8 mouse cellular contexts compared by ENCODE assay signal in genomic region chr7:80370649-80371040, GRCm38 (mm10). TPM values are rescaled to one million over a fixed set of nuclear protein-coding genes. Genes with fewer than 3 reads are reported as not detected.
DNase-seq lines count a peak whose midpoint lies in the region; ATAC-seq and TF ChIP-seq lines count a peak whose summit lies in the region.

No protein-coding gene starts in this region.

- peak overlapping the region; percentile 92 for H3K9ac ChIP-seq in forebrain, embryonic 13.5 days

- under 1% methylated on average over 31 of the region's 31 CpGs for WGBS in forebrain, embryonic 13.5 days
- WGBS in lung, adult 2 months = under 1% methylated on average over 31 of the region's 31 CpGs

- H3K27me3 ChIP-seq in forebrain, embryonic 13.5 days = no peaks in the 10 kb centered on the region

- peak; percentile 74 for ATAC-seq in forebrain, embryonic 13.5 days
- ATAC-seq in neutrophil, adult 5-6 weeks (ENCODE audit: extremely low read depth, insufficient number of reproducible peaks, low FRiP score, poor library complexity, severe bottlenecking) = peak; percentile 39

- H3K36me3 ChIP-seq in forebrain, embryonic 13.5 days (ENCODE audit: poor library complexity, severe bottlenecking) = peaks cover 31% of the 10 kb centered on the region

- H3K4me2 ChIP-seq in forebrain, embryonic 13.5 days = peak overlapping the region; percentile 74

- peaks cover 34% of the 10 kb centered on the region for H3K4me1 ChIP-seq in bone marrow macrophage, adult 2 months (ENCODE audit: control insufficient read depth, insufficient read depth, low read length)
- peaks cover 15% of the 10 kb centered on the region for H3K4me1 ChIP-seq in forebrain, embryonic 13.5 days
- H3K4me1 ChIP-seq in lung, adult 2 months (ENCODE audit: control insufficient read depth, insufficient read depth, low read length) = peaks cover 11% of the 10 kb centered on the region

- H3K27ac ChIP-seq in bone marrow macrophage, adult 2 months (ENCODE audit: insufficient read depth, low read depth, low read length) = peak overlapping the region; percentile 85
- H3K27ac ChIP-seq in forebrain, embryonic 13.5 days = peak overlapping the region; percentile 74

- peak; percentile 94 for DNase-seq in CD4-positive, CD25-positive, alpha-beta regulatory T cell, adult 2 months (ENCODE audit: low read depth, low spot score)
- DNase-seq in heart, postnatal 10 days = peak; percentile 88
- DNase-seq in layer of hippocampus, adult 18-20 months (ENCODE audit: low spot score in 2 of 2) = peak; percentile 76 to 89
- DNase-seq in lung, adult 2 months = peak; percentile 79
- DNase-seq in testis, postnatal 14 days (ENCODE audit: low spot score) = peak; percentile 87

- H3K9me3 ChIP-seq in forebrain, embryonic 13.5 days (replicated peaks) = no peaks in the 10 kb centered on the region

- TF ChIP-seq CTCF in bone marrow macrophage, adult 2 months (IDR thresholded peaks at IDR 0.05; ENCODE audit: low read depth, low read length) = no peak
- no peak for TF ChIP-seq CTCF in lung, adult 2 months (IDR thresholded peaks at IDR 0.05; ENCODE audit: insufficient read depth, low read length)

- intact Hi-C loops in heart, postnatal 10 days (cut with DNase I) = loop anchor here (1.0 to 2.0 kb wide), 2 partner anchors 30 to 230 kb away; no protein-coding TSS in a partner anchor

- H3K4me3 ChIP-seq in bone marrow macrophage, adult 2 months (ENCODE audit: insufficient read depth, low read length) = peak overlapping the region; percentile 78
- H3K4me3 ChIP-seq in forebrain, embryonic 13.5 days = peak overlapping the region; percentile 85
- H3K4me3 ChIP-seq in lung, adult 2 months (replicated peaks; ENCODE audit: extremely low read depth, low read depth, low read length) = peak overlapping the region; percentile 53

- TF ChIP-seq POLR2A in bone marrow macrophage, adult 2 months (IDR thresholded peaks at IDR 0.05; ENCODE audit: borderline replicate concordance, low read depth, low read length) = no peak
- peak; percentile 38; the same call in 1 of the 2 replicates for TF ChIP-seq POLR2A in lung, adult 2 months (IDR thresholded peaks at IDR 0.05; ENCODE audit: borderline replicate concordance, extremely low read depth, low read depth, low read length)

RNA-seq across cellular contexts. Expression of gene Man2a2, which starts 0.5 kb away (rescaled TPM):
- 75.2 and 75.7 TPM in 2 replicates for polyA plus RNA-seq in bone marrow macrophage, adult 2 months (2012; ENCODE audit: insufficient read depth, insufficient read length, missing spikeins)
- 15.5 and 16.8 TPM in 2 replicates for polyA plus RNA-seq in forebrain, embryonic 13.5 days (2015; fragmentation: Nextera tagmentation; extraction: Ambion mirVana)
- 10 to 100 TPM; 70.5 to 72.0 TPM for total RNA-seq in heart, postnatal 10 days (2021)
- total RNA-seq in layer of hippocampus, adult 18-20 months (2021) = 100 to 1,000 TPM; 164 TPM
- 93.7 and 96.3 TPM in 2 replicates for polyA plus RNA-seq in lung, adult 2 months (2012; rRNA removed)
- 46.7 and 58.4 TPM in 2 replicates for total RNA-seq in neutrophil, adult 5-6 weeks (2017)

RNA-seq across cellular contexts. Expression of gene Fes, which starts 17.1 kb away (rescaled TPM):
- 238 TPM in 2 replicates for polyA plus RNA-seq in bone marrow macrophage, adult 2 months (2012; ENCODE audit: insufficient read depth, insufficient read length, missing spikeins)
- 4.0 and 4.1 TPM in 2 replicates for polyA plus RNA-seq in forebrain, embryonic 13.5 days (2015; fragmentation: Nextera tagmentation; extraction: Ambion mirVana)
- 10 to 100 TPM; 19.9 to 21.7 TPM for total RNA-seq in heart, postnatal 10 days (2021)
- total RNA-seq in layer of hippocampus, adult 18-20 months (2021) = 1 to 10 TPM; 5.2 to 6.0 TPM
- polyA plus RNA-seq in lung, adult 2 months (2012; rRNA removed) = 51.4 and 60.1 TPM in 2 replicates
- 221 and 270 TPM in 2 replicates for total RNA-seq in neutrophil, adult 5-6 weeks (2017)

RNA-seq across cellular contexts. Expression of gene Hddc3, which starts 27.7 kb away (rescaled TPM):
- 6.2 and 7.5 TPM in 2 replicates for polyA plus RNA-seq in bone marrow macrophage, adult 2 months (2012; ENCODE audit: insufficient read depth, insufficient read length, missing spikeins)
- 22.3 and 23.9 TPM in 2 replicates for polyA plus RNA-seq in forebrain, embryonic 13.5 days (2015; fragmentation: Nextera tagmentation; extraction: Ambion mirVana)
- 10 to 100 TPM; 33.1 to 35.5 TPM for total RNA-seq in heart, postnatal 10 days (2021)
- 10 to 100 TPM; 50.8 to 51.0 TPM for total RNA-seq in layer of hippocampus, adult 18-20 months (2021)
- 20.4 and 26.9 TPM in 2 replicates for polyA plus RNA-seq in lung, adult 2 months (2012; rRNA removed)
- 6.6 and 19.4 TPM in 2 replicates for total RNA-seq in neutrophil, adult 5-6 weeks (2017)

RNA-seq across cellular contexts. Expression of gene Unc45a, which starts 29.8 kb away (rescaled TPM):
- polyA plus RNA-seq in bone marrow macrophage, adult 2 months (2012; ENCODE audit: insufficient read depth, insufficient read length, missing spikeins) = 13.3 and 17.6 TPM in 2 replicates
- 40.8 and 46.2 TPM in 2 replicates for polyA plus RNA-seq in forebrain, embryonic 13.5 days (2015; fragmentation: Nextera tagmentation; extraction: Ambion mirVana)
- total RNA-seq in heart, postnatal 10 days (2021) = 10 to 100 TPM; 17.9 to 18.9 TPM
- 10 to 100 TPM; 39.3 to 41.6 TPM for total RNA-seq in layer of hippocampus, adult 18-20 months (2021)
- polyA plus RNA-seq in lung, adult 2 months (2012; rRNA removed) = 102 and 105 TPM in 2 replicates
- 44.4 and 48.0 TPM in 2 replicates for total RNA-seq in neutrophil, adult 5-6 weeks (2017)

RNA-seq across cellular contexts. Expression of gene Furin, which starts 34.6 kb away (rescaled TPM):
- 70.6 and 73.7 TPM in 2 replicates for polyA plus RNA-seq in bone marrow macrophage, adult 2 months (2012; ENCODE audit: insufficient read depth, insufficient read length, missing spikeins)
- polyA plus RNA-seq in forebrain, embryonic 13.5 days (2015; fragmentation: Nextera tagmentation; extraction: Ambion mirVana) = 3.0 and 3.4 TPM in 2 replicates
- total RNA-seq in heart, postnatal 10 days (2021) = 100 to 1,000 TPM; 119 to 139 TPM
- 10 to 100 TPM; 37.7 to 43.7 TPM for total RNA-seq in layer of hippocampus, adult 18-20 months (2021)
- 106 and 114 TPM in 2 replicates for polyA plus RNA-seq in lung, adult 2 months (2012; rRNA removed)
- 63.9 and 69.6 TPM in 2 replicates for total RNA-seq in neutrophil, adult 5-6 weeks (2017)

Comparison
In these comparisons a context has a peak if more than half of its experiments do, and no peak if none do; other contexts are left out.
1. Peak in every context shown above with its lines: DNase-seq, ATAC-seq, H3K4me3 ChIP-seq and H3K27ac ChIP-seq.